Mouse (Mus musculus): ENCODE results near the gene Drg1.
"Not testable (repeated sequence)": the region's sequence is repeated elsewhere in the genome, so short reads cannot be mapped to it uniquely, and the experiment has no call there.

GRCm38 (mm10) chr11:3173425-3174318 is 92.5 kb downstream of the Drg1 start:
- not testable (repeated sequence) for TF ChIP-seq CTCF, EP300 (IDR thresholded peaks at IDR 0.05)
